ENCODE assay signal across 20 mouse cellular contexts in the genomic region with DNA sequence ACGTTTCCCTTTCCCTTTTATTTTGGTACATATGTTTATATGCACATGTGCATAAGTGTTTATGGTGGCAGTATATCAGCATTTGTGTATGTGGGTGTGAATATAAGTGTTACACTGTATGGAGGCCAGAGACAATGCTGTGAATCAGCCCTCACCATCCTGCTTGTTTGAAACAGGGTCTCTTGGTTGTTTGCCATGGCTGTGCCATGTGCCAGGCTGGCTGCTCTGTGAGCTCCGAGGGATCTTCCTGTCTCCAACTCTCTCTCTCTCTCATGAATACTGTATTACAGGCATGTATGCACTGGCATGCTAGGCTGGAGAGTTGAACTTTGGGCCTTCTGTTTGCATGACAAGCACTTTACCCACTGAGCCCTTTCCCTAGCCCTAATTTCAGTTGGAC.
DNase-seq lines count a peak whose midpoint lies in the region; ATAC-seq and TF ChIP-seq lines count a peak whose summit lies in the region.
"Had no signal": no experiment of that assay in that cellular context is flagged by ENCODE, and none has a peak within 500 bp of the region (broad histone marks: within the 10 kb centered on the region; RNA-seq: fewer than 3 reads in every experiment).

No protein-coding gene starts in this region.

- TF ChIP-seq CTCF in heart, adult 2 months (IDR thresholded peaks at IDR 0.05): no peak
- no peak for TF ChIP-seq CTCF in liver, adult 2 months (IDR thresholded peaks at IDR 0.05; ENCODE audit: low read depth, low read length)
- no peak for TF ChIP-seq CTCF in liver, postnatal 0 days (IDR thresholded peaks at IDR 0.05; ENCODE audit: low read depth)

- WGBS in heart, adult 2 months: 72% methylated on average over 2 of the region's 2 CpGs
- WGBS in liver, adult 2 months: 62% methylated on average over 2 of the region's 2 CpGs
- WGBS in liver, postnatal 0 days (ENCODE audit: insufficient replicate concordance): 73% methylated on average over 2 of the region's 2 CpGs

- H3K36me3 ChIP-seq in heart, adult 2 months (ENCODE audit: control insufficient read depth, insufficient read depth, low read length): no peaks in the 10 kb centered on the region
- no peaks in the 10 kb centered on the region for H3K36me3 ChIP-seq in liver, adult 2 months (ENCODE audit: control insufficient read depth, insufficient read depth, low read length)
- H3K36me3 ChIP-seq in liver, postnatal 0 days (replicated peaks; ENCODE audit: insufficient read depth, low read length): no peaks in the 10 kb centered on the region
- H3K36me3 ChIP-seq: embryonic facial prominence, embryonic 13.5 days; embryonic facial prominence, embryonic 15.5 days; forebrain, embryonic 10.5 days; forebrain, embryonic 15.5 days had no signal

- no peaks in the 10 kb centered on the region for H3K79me2 ChIP-seq in heart, adult 2 months (replicated peaks; ENCODE audit: control insufficient read depth, insufficient read depth, low read length)
- H3K79me2 ChIP-seq in liver, adult 2 months (ENCODE audit: control insufficient read depth, insufficient read depth, low read length): no peaks in the 10 kb centered on the region

- H3K27ac ChIP-seq in heart, adult 2 months: no peak overlapping the region
- H3K27ac ChIP-seq in liver, adult 2 months (replicated peaks; ENCODE audit: insufficient read depth, low read depth, low read length): no peak overlapping the region
- H3K27ac ChIP-seq in liver, postnatal 0 days (ENCODE audit: low read depth): no peak overlapping the region
- H3K27ac ChIP-seq: embryonic facial prominence, embryonic 13.5 days; embryonic facial prominence, embryonic 15.5 days; forebrain, embryonic 10.5 days; forebrain, embryonic 13.5 days; forebrain, embryonic 15.5 days had no signal

- no peak for TF ChIP-seq POLR2A in heart, adult 2 months (IDR thresholded peaks at IDR 0.05; ENCODE audit: insufficient read depth, low read depth, low read length)
- no peak for TF ChIP-seq POLR2A in liver, adult 2 months (IDR thresholded peaks at IDR 0.05; ENCODE audit: extremely low read depth, insufficient read depth, low read length)

- DNase-seq in cerebellum, postnatal 14 days: peak; percentile 32 to 37
- no peak for DNase-seq in cerebellum, adult 9-11 months
- peak; percentile 8 for DNase-seq in heart, adult 11 months
- no peak for DNase-seq in heart, adult 2 months
- DNase-seq in liver, adult 2 months (ENCODE audit: extremely low read depth, low read depth, low spot score): peak; percentile 48
- no peak for DNase-seq in liver, postnatal 0 days
- DNase-seq: adrenal gland, adult 2 months; adrenal gland, postnatal 10 days; adrenal gland, postnatal 25 days; cerebellum, adult 11 months; cerebellum, adult 18-20 months; cerebellum, adult 8-10 months; cerebellum, postnatal 36 days; embryo, embryonic 11 days had no signal

- no peak overlapping the region for H3K9ac ChIP-seq in heart, adult 2 months (ENCODE audit: low read depth, low read length)
- H3K9ac ChIP-seq in liver, adult 2 months (ENCODE audit: low read depth, low read length): no peak overlapping the region
- no peak overlapping the region for H3K9ac ChIP-seq in liver, postnatal 0 days (replicated peaks)
- H3K9ac ChIP-seq: embryonic facial prominence, embryonic 13.5 days; embryonic facial prominence, embryonic 15.5 days; forebrain, embryonic 13.5 days; forebrain, embryonic 15.5 days had no signal

- H3K4me1 ChIP-seq in heart, adult 2 months (ENCODE audit: control insufficient read depth, insufficient read depth, low read length): no peaks in the 10 kb centered on the region
- H3K4me1 ChIP-seq in liver, adult 2 months (ENCODE audit: control insufficient read depth, insufficient read depth, low read length): no peaks in the 10 kb centered on the region
- H3K4me1 ChIP-seq in liver, postnatal 0 days (ENCODE audit: insufficient read depth): no peaks in the 10 kb centered on the region
- H3K4me1 ChIP-seq: embryonic facial prominence, embryonic 13.5 days; embryonic facial prominence, embryonic 15.5 days; forebrain, embryonic 10.5 days had no signal

- H3K27me3 ChIP-seq in heart, adult 2 months (ENCODE audit: control insufficient read depth, insufficient read depth, low read length): no peaks in the 10 kb centered on the region
- no peaks in the 10 kb centered on the region for H3K27me3 ChIP-seq in liver, adult 2 months (ENCODE audit: control insufficient read depth, insufficient read depth, low read length)
- H3K27me3 ChIP-seq in liver, postnatal 0 days (ENCODE audit: insufficient read depth, low read length): no peaks in the 10 kb centered on the region
- H3K27me3 ChIP-seq: embryonic facial prominence, embryonic 13.5 days; embryonic facial prominence, embryonic 15.5 days; forebrain, embryonic 13.5 days; forebrain, embryonic 15.5 days had no signal

- intact Hi-C loops in heart, adult 2 months (cut with DNase I): no loop called here

- H3K4me3 ChIP-seq in heart, adult 2 months: no peak overlapping the region
- no peak overlapping the region for H3K4me3 ChIP-seq in liver, adult 2 months (ENCODE audit: insufficient read depth, low read depth, low read length)
- H3K4me3 ChIP-seq in liver, postnatal 0 days (ENCODE audit: low read depth, low read length): no peak overlapping the region
- H3K4me3 ChIP-seq: embryonic facial prominence, embryonic 13.5 days; embryonic facial prominence, embryonic 15.5 days; erythroblast, embryonic 14.5 days; forebrain, embryonic 10.5 days; forebrain, embryonic 13.5 days; forebrain, embryonic 15.5 days had no signal

- no peak for TF ChIP-seq EP300 in heart, adult 2 months (IDR thresholded peaks at IDR 0.05; ENCODE audit: insufficient read depth, low read depth, low read length)
- TF ChIP-seq EP300 in liver, postnatal 0 days (IDR thresholded peaks at IDR 0.05; ENCODE audit: low read depth): no peak

- no peak overlapping the region for H3K4me2 ChIP-seq in liver, postnatal 0 days (ENCODE audit: low read depth, low read length)
- H3K4me2 ChIP-seq: embryonic facial prominence, embryonic 13.5 days; embryonic facial prominence, embryonic 15.5 days; forebrain, embryonic 13.5 days; forebrain, embryonic 15.5 days had no signal

- ATAC-seq in liver, postnatal 0 days: no peak
- ATAC-seq: forebrain, embryonic 13.5 days; forebrain, embryonic 15.5 days had no signal

- no peaks in the 10 kb centered on the region for H3K9me3 ChIP-seq in liver, postnatal 0 days (ENCODE audit: low read length)
- H3K9me3 ChIP-seq: embryonic facial prominence, embryonic 13.5 days; embryonic facial prominence, embryonic 15.5 days; forebrain, embryonic 10.5 days; forebrain, embryonic 13.5 days; forebrain, embryonic 15.5 days had no signal

Comparison
In these comparisons a context has a peak if more than half of its experiments do, and no peak if none do; other contexts are left out.
1. DNase-seq: peak in cerebellum, postnatal 14 days (2 of 2), heart, adult 11 months (single experiment) and liver, adult 2 months (single experiment); none in cerebellum, adult 9-11 months (single experiment), heart, adult 2 months (0 of 2) and liver, postnatal 0 days (single experiment).